Mouse (Mus musculus): ENCODE measurements at regions not wholly inside any gene's neighbourhood (a gene's known extent, or its start where the extent isn't known, plus 50 kb on each side); places are given as distances from the start of the nearest gene placed in this dataset.
"Not testable (repeated sequence)": the region's sequence is repeated elsewhere in the genome, so short reads cannot be mapped to it uniquely, and the experiment has no call there.

- DNase-seq = no peak
Measured at GRCm38 (mm10) chr13:81013953-81014352, 130.8 kb downstream of the Arrdc3 start.

DNA sequence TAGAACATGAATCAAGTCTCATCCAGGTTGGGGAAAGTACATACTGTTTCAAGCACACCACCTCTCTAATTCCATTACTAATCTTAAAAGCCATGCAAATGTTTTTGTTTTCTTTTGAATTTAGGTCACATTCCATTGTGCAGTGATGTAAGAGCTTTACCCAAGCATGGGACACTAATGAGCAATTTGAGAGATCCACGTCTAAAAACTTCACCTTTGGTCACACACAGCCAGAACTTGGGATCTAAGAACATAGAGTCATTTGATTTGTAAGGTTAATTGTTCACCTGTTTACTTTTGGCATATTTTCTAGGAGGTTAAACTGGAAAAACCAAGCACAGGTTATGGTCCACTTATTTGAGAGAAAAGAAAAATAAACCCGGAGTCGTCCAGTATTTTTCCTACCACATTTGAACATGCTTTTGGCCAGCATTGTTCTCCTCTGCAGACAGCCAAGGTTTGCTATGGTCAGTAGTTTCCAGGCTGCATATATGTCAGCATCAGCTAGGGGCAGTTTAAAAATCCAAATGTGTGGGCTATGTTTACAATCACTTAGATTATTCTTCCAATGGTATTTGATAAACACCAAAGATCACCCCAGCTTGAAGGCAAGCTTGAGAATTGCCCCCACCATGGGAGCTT is 137.0 kb downstream of the Arrdc3 start:
- no peak for DNase-seq

- no peak for DNase-seq
Measured at GRCm38 (mm10) chr13:81020811-81021210, 137.6 kb downstream of the Arrdc3 start.

GRCm38 (mm10) chr13:81022410-81022809 is 139.2 kb downstream of the Arrdc3 start:
- DNase-seq = no peak

DNA sequence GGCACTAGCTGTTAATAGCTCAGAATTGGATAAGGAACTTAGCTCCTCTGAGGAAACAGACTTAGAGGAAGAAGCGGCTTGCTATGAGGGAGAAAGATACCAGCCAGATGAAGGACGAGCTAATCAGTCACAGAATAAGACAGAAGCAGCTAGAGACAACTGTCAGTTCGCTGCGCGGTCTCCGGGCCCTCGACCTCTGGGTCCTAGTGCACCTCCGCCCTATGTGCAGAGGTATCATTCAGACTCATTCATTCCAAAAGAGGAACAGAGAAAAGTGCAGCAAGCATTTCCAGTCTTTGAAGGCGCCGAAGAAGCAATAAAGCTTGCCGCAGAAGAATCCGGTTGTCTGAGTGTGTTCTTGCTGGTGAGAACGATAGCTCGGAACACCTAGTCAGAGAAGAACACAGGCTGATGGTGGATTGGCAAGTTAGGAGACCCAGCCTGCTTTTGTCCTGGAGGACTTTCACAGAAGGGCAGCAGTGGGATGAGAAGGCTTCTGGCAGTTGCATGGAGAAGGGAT is 142.1 kb downstream of the Arrdc3 start:
- not testable (repeated sequence) for DNase-seq

DNA sequence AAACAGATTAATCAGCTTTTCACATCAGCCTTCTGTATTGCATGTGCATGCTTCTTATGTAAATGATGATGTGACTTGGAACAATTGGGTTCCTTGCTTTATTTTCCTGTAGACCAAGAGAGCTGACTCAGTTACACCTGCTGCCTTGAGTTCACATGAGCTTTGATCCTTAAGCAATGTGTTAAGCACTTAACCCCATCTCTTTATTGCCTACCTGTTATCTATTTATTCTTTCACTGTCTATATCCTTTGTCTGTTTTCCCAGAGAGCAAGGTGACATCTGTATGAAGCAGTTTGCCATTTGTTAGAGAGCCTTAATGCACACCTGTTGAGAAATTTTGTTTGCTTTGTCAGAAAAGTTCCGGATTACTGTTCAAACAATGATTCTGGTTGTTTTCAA is 154.1 kb downstream of the Arrdc3 start:
- no peak for DNase-seq

DNA sequence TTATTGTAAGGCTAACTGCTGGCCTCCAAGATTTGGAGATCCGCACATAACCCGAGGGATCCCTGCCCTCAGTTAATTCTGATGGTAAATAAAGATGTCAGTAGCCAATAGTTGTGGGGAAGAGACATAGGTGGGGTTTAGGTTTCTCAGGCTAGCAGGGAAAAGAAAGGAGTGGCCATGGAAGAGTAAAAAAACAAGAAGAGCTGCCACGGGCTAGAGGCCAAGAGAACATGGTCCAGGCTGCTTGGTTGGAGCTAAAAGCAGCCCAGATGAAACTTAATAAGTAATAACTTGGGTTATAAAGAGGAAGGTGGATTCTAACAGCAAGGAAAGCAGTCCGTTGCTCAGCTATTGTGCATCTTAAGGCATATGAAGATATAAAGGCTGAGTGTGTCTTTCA is 155.6 kb downstream of the Arrdc3 start:
- DNase-seq = no peak

DNA sequence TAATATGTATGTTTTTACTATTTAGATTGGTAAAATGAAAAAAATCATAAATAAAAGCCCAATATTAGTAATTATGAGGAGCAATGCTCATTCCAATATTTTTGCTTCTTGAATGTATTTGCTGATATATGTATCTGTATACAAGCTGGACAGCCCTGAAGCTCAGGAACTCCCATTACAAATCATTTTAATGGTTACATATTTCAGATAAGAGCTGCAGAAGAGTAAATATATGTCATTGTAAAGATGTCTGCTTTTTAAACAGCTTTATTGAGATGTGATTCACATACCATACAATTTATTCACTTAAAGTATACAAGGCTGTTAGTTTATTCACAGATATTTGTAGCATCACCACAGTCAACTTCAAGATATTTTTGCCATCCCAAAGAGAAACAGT is 157.3 kb downstream of the Arrdc3 start:
- DNase-seq = no peak

DNA sequence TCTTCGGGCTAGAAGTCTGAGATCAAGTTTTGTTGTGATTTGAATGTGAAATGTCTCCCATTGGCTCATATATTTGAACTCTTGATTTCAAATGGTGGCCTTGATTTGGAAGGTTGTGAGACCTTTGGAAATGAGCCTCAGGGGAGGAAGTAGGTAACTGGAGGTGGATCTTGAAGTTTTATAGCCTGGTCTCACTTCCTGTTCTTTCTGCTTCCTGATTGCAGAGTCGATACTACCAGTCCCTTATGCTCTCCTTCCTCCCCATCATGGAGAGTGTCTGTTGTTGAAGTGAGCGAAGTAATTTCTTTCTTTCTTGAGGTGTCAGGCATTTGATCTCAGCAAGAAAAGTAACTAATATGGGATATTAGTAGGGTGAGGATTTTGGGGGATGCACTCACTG is 158.5 kb downstream of the Arrdc3 start:
- DNase-seq = no peak
